Mouse (Mus musculus) hindbrain, embryonic 10.5 days (tissue): ENCODE measurements at regions not wholly inside any gene's neighbourhood (a gene's known extent, or its start where the extent isn't known, plus 50 kb on each side); places are given as distances from the start of the nearest gene placed in this dataset.
A peak's percentile ranks its signal among the peaks of the same experiment; 100 is the strongest.

Source experiments
- DNase-seq: peaks from one replicate; pipeline ENCODE4 v3.0.0-alpha.2; 2017; ENCODE audit warnings: low spot score
- H3K27ac ChIP-seq: fragments of 300-500 bp; sonication (generic); 2 replicates; pipeline ENCODE4 v1.5.1; 2016; ENCODE audit warnings: mild to moderate bottlenecking, moderate library complexity
- H3K27me3 ChIP-seq: fragments of 300-500 bp; sonication (generic); 2 replicates; pipeline ENCODE4 v1.6.1; 2016; ENCODE audit warnings: mild to moderate bottlenecking; ENCODE audit not compliant: poor library complexity, insufficient read depth, severe bottlenecking
- H3K36me3 ChIP-seq: fragments of 300-500 bp; sonication (generic); 2 replicates; pipeline ENCODE4 v1.6.1; 2016; ENCODE audit warnings: mild to moderate bottlenecking, moderate library complexity
- H3K4me1 ChIP-seq: fragments of 300-500 bp; sonication (generic); replicated peaks from 2 replicates; pipeline ENCODE4 v1.6.1; 2016; ENCODE audit warnings: mild to moderate bottlenecking
- H3K4me3 ChIP-seq: fragments of 300-500 bp; sonication (generic); 2 replicates; pipeline ENCODE4 v1.5.1; 2016; ENCODE audit warnings: mild to moderate bottlenecking, moderate library complexity
- H3K9me3 ChIP-seq: fragments of 300-500 bp; sonication (generic); 2 replicates; pipeline ENCODE4 v1.6.1; 2016; ENCODE audit warnings: mild to moderate bottlenecking, moderate library complexity
- WGBS: fragments of 180-500 bp; shearing (Covaris S2); methylation state at CpG from one replicate; pipeline ENCODE4 v1.1.7; 2016; 5-methylcytosine and 5-hydroxymethylcytosine counted together

DNA sequence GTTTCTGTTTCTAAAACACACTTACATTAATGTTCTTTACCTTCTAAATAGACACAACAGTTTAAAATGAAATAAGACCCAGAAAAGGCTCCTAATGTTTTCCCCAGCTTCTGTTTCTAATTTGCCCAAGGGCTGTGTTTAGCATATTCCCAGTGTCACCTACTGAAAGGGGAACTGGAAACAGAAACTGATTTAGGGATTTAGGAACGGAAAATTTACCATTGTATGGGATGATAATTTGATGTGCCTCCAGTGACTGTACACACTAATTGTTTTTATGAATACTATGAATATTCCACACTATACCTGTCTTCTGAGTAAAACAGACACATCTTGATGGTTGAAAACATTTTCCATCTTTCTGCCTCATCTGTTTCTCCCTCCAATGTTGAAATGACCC lies 728.0 kb upstream of the Cited2 start:
- no peaks in the 10 kb centered on the region for H3K9me3 ChIP-seq
- H3K27me3 ChIP-seq = no peaks in the 10 kb centered on the region
- H3K4me1 ChIP-seq = no peaks in the 10 kb centered on the region
- WGBS = 66% methylated on average over 1 of the region's 1 CpGs
- DNase-seq = no peak
- H3K36me3 ChIP-seq = no peaks in the 10 kb centered on the region
- H3K4me3 ChIP-seq = no peak overlapping the region
- no peak overlapping the region for H3K27ac ChIP-seq

DNA sequence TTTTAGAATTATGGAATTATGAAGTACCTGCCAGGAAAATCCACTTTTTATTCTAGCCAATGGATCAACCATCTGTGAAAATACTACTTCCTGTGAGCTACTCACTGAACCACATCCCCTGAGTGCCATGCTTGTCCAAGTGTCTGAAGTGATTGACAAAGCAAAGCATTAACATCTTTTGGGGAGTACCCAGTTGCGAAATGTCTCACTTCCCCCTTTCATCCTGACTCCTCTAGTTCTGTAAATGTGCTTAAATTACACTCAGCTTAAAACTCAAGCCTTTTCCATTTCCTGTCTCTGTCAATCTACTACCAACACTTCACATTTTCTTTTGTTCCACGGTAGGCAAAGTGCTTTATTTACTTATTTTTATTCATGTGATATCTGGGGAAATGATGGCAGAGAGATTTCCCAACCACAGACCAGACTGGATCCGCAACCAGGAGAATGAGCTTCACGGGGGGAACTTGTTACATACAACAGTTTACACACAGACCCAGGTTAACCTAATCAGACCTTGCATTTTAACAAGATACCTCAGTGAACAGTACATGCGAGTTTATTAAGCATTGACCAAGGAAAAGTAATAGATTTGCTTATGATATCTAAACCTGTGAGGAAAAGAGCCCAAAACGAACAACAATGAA lies 726.1 kb upstream of the Cited2 start:
- Histone ChIP-seq H3K27ac (no peak overlapping the region), H3K4me3 (no peak overlapping the region), H3K36me3 (no peaks in the 10 kb centered on the region), H3K9me3 (no peaks in the 10 kb centered on the region), H3K4me1 (no peaks in the 10 kb centered on the region), H3K27me3 (no peaks in the 10 kb centered on the region)
- 87% methylated on average over 6 of the region's 6 CpGs for WGBS
- DNase-seq = no peak

- H3K27ac ChIP-seq = no peak overlapping the region
- H3K4me1 ChIP-seq = no peaks in the 10 kb centered on the region
- no peaks in the 10 kb centered on the region for H3K36me3 ChIP-seq
- no peaks in the 10 kb centered on the region for H3K9me3 ChIP-seq
- H3K4me3 ChIP-seq = no peak overlapping the region
- DNase-seq = no peak
- no peaks in the 10 kb centered on the region for H3K27me3 ChIP-seq
- WGBS = 85% methylated on average over 8 of the region's 8 CpGs
Observed at GRCm38 (mm10) chr10:17001320-17001719, 721.7 kb upstream of the Cited2 start.

DNA sequence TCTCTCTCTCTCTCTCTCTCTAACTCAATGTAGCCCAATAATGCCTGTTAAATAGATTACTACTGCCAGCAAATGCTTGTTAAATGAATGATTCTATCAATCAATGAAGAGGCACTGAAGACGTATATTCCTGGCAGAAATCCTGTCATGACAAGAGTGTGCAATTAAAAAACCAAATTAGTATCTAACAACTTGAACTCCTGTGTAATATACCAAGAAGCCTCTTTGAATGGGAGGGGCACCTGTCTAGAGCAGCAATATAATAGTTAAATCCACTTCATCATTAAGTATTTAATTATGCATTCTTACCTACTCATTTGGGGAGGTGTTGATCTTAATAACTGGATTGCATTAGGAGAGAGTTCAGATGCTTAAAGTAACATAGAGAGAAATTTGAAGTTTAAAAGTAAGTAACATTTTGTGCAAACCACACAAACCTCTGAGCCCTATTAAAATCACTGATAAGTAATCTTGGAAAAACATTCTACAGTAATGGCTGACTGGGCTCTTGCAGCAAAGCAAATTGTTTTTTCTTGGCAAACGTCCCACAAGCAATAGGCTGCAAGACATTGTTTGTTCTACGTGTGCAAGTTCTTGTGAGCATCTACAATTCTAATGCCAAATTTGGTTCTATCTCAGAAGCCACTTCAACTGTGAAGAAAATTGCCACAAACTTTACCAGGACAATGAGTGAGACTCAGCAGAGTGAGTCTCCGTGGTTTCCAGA lies 719.7 kb upstream of the Cited2 start:
- H3K36me3 ChIP-seq = no peaks in the 10 kb centered on the region
- no peak overlapping the region for H3K4me3 ChIP-seq
- no peak overlapping the region for H3K27ac ChIP-seq
- H3K27me3 ChIP-seq = no peaks in the 10 kb centered on the region
- no peaks in the 10 kb centered on the region for H3K9me3 ChIP-seq
- no peak for DNase-seq
- H3K4me1 ChIP-seq = no peaks in the 10 kb centered on the region
- WGBS = 84% methylated on average over 4 of the region's 4 CpGs

- Histone ChIP-seq H3K27ac (no peak overlapping the region), H3K4me3 (no peak overlapping the region), H3K27me3 (no peaks in the 10 kb centered on the region), H3K36me3 (no peaks in the 10 kb centered on the region), H3K4me1 (no peaks in the 10 kb centered on the region), H3K9me3 (no peaks in the 10 kb centered on the region)
- DNase-seq = no peak
- WGBS = 89% methylated on average over 4 of the region's 4 CpGs
Observed at GRCm38 (mm10) chr10:17008683-17009082, 714.3 kb upstream of the Cited2 start.

- no peaks in the 10 kb centered on the region for H3K27me3 ChIP-seq
- no peaks in the 10 kb centered on the region for H3K36me3 ChIP-seq
- H3K9me3 ChIP-seq = no peaks in the 10 kb centered on the region
- no peak for DNase-seq
- 94% methylated on average over 3 of the region's 3 CpGs for WGBS
- H3K4me1 ChIP-seq = no peaks in the 10 kb centered on the region
- no peak overlapping the region for H3K4me3 ChIP-seq
- no peak overlapping the region for H3K27ac ChIP-seq
Observed at GRCm38 (mm10) chr10:17010047-17010446, 713.0 kb upstream of the Cited2 start.

DNA sequence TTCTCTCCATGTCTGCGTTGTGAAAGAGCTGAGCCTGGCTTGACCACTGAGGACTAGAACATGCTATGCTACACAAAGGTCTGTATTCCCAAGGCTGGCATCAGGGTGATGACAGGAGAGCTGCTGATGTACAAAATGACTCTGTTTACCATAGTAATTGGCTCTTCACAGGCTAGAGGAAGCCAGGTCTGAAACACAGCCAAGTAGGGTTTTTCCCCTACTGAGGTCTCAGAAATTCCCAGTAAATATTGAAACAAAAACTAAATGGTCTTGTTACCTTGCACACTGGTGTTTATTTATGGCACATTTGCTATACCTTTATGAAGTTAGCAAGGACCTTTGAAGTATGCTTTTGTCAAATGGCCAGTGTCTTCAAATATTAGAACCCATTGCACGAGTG lies 711.1 kb upstream of the Cited2 start:
- H3K4me1 ChIP-seq = no peaks in the 10 kb centered on the region
- 89% methylated on average over 2 of the region's 2 CpGs for WGBS
- no peaks in the 10 kb centered on the region for H3K9me3 ChIP-seq
- H3K36me3 ChIP-seq = no peaks in the 10 kb centered on the region
- no peak for DNase-seq
- no peak overlapping the region for H3K27ac ChIP-seq
- no peaks in the 10 kb centered on the region for H3K27me3 ChIP-seq
- H3K4me3 ChIP-seq = no peak overlapping the region

DNA sequence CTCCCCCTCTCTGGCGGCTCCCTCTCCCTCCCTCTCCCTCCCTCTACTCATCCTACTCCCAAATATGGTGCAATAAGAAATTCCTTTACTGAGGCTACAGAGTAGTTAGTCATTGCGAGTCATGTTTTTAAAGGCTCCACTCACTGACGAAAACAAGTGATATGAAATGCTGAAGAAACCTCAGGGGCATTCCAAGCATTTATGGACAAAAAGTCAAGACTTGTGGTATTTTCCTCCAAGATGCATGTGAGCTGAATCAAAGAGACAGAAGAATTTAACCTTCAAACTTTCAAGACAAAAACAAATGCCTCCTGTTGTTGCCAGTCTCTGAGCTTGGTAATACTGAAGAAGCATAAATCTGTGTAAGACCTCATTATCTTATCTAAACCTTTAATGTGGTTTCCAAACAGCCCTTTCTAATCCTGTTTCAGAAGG lies 710.5 kb upstream of the Cited2 start:
- Histone ChIP-seq H3K27me3 (no peaks in the 10 kb centered on the region), H3K4me1 (no peaks in the 10 kb centered on the region), H3K4me3 (no peak overlapping the region), H3K36me3 (no peaks in the 10 kb centered on the region), H3K27ac (no peak overlapping the region), H3K9me3 (no peaks in the 10 kb centered on the region)
- 59% methylated on average over 3 of the region's 3 CpGs for WGBS
- DNase-seq = no peak

DNA sequence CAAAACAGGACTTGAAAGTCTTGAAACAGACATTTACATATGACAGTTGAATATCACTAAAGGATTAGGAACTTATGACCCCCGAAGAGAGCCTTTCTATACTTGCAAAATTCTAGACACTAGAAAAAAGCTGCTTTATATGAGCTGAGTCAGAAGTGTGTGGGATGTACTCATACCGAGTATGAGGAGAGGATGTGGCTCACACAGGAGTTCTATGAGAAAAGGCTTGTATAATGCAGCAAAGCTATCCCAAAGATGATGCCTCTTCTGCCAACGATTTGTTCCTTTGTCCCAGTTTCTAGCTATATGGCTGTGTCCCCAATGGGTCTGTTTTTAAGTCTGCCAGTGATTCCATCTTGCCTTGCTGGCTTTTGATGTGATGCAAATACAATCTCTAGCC lies 708.2 kb upstream of the Cited2 start:
- 90% methylated on average over 3 of the region's 3 CpGs for WGBS
- H3K36me3 ChIP-seq = no peaks in the 10 kb centered on the region
- no peak overlapping the region for H3K4me3 ChIP-seq
- H3K27ac ChIP-seq = no peak overlapping the region
- H3K4me1 ChIP-seq = no peaks in the 10 kb centered on the region
- H3K27me3 ChIP-seq = no peaks in the 10 kb centered on the region
- DNase-seq = no peak
- no peaks in the 10 kb centered on the region for H3K9me3 ChIP-seq

- 83% methylated on average over 4 of the region's 4 CpGs for WGBS
- H3K9me3 ChIP-seq = no peaks in the 10 kb centered on the region
- H3K36me3 ChIP-seq = no peaks in the 10 kb centered on the region
- no peak overlapping the region; the same call in 1 of the 2 replicates for H3K27ac ChIP-seq
- DNase-seq = no peak
- H3K27me3 ChIP-seq = no peaks in the 10 kb centered on the region
- H3K4me3 ChIP-seq = no peak overlapping the region
- H3K4me1 ChIP-seq = no peaks in the 10 kb centered on the region
Observed at GRCm38 (mm10) chr10:17016854-17017253, 706.2 kb upstream of the Cited2 start.

DNA sequence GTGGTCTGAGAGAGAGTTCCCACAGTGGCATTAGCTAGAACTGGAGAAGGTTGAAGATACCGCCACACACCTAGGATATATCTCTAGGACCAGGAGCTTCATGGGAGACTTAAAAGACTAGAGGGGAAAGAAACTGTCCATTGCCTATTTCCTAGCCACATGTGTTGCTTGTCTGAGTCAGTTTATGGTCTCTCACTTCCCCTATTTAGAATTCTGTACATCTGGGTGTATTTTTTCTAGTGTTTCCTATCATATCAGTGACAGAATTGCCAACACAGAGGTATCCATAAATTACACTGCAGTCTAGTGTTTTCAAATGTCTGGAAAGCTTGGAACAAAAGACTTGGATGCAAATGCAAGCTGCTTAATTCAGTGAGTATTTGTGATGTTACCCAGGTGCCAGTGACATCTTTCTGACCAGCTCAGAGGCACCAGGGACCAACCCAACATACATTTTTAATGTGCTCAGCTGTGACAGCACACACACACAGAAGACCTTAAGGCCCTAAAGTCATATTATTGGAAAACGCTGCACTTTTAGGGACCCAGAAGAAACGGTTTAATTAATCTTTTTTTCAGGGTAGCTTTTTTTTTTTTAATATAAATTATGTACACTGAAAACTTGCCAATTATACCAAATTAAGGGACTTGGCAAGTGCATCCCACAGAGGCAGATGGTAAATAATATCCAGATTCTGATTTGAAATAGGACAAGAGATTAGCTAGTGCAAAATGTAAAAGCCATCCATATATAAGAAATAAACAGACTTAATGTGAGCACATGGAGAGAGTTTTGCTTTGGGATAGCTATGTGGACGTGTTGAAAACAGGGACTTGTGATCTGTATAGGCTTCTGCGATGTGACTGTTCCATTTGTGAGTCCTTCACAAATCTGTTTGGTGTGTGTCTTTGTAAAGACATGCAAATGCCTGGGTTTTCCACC lies 700.5 kb upstream of the Cited2 start:
- Histone ChIP-seq H3K9me3 (no peaks in the 10 kb centered on the region), H3K36me3 (no peaks in the 10 kb centered on the region), H3K4me1 (0 out of 2 replicates have a peak, but pooled peaks cover 5% of the 10 kb centered on the region), H3K27me3 (no peaks in the 10 kb centered on the region), H3K27ac (0 out of 2 replicates have a peak overlapping the region, but pooled peaks have one; percentile 3), H3K4me3 (no peak overlapping the region)
- whole genome bisulfite sequencing = 86% methylated on average over 5 of the region's 5 CpGs
- DNase-seq = no peak

DNA sequence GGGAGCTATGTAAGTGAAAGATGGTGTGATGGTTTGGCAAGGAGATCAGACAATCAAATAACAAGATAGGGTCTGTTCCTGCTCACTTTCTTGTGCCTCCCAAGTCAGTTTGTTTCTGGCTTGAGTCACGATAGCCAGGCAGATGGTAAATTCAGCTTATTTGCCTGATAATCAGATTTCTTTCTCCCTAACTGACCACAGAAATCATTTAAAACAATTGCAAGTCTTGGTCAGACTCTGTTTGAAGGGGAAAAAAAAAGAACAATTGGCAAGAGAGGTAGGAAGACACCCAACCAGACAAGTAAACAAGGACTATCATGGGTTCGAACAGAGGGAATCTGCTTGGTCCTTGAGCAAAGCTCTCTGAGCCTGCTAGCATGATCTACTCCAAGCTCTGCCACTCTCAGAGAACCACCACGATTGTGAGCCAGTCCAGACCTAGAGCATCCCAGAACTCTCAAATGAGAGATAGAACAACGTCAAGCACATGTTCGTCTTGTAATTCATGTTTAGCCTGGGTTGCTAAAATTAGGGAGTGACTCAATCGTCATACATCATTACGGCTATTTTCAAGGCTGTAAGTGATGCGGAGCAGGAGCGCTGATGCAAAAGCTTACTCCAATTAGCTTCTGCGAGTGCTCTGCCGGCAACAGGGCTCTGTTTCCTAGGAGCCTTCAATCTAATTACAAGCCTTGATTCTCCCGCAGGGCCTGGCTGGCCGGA lies 699.3 kb upstream of the Cited2 start:
- no peak for DNase-seq
- H3K27me3 ChIP-seq = no peaks in the 10 kb centered on the region
- H3K4me1 ChIP-seq = 0 out of 2 replicates have a peak, but pooled peaks cover 5% of the 10 kb centered on the region
- peak overlapping the region; percentile 59 for H3K27ac ChIP-seq
- H3K4me3 ChIP-seq = no peak overlapping the region
- WGBS = 74% methylated on average over 13 of the region's 13 CpGs
- H3K9me3 ChIP-seq = no peaks in the 10 kb centered on the region
- no peaks in the 10 kb centered on the region for H3K36me3 ChIP-seq
